Mouse (Mus musculus) CD4-positive, CD25-positive, alpha-beta regulatory T cell, adult 2 months (primary cell): ENCODE measurements at regions not wholly inside any gene's neighbourhood (a gene's known extent, or its start where the extent isn't known, plus 50 kb on each side); places are given as distances from the start of the nearest gene placed in this dataset.

ENCODE experiments used
- DNase-seq: peaks from one replicate; pipeline ENCODE4 v3.0.0-alpha.2; 2012; ENCODE audit warnings: low read depth, low spot score

DNA sequence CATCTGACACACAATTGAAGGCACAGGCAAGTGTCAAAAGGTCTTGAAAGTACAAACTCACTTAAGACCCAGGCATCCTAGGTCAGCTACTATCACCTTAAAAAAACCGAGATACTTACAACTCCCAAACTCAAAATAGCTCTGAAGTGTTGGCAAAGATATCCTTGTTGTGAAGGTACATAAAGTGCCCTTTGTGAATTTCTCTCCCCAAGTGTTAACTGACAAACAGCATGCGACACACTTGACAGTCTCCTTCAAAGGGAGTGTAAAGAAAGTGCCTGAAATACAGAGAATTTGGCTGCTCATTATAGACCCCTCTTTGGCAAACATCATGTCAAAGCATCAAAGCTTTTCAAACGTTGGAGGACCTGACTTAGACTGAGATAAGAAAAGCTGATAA, 2634.2 kb downstream of the 9330182O14Rik start:
- no peak for DNase-seq

DNA sequence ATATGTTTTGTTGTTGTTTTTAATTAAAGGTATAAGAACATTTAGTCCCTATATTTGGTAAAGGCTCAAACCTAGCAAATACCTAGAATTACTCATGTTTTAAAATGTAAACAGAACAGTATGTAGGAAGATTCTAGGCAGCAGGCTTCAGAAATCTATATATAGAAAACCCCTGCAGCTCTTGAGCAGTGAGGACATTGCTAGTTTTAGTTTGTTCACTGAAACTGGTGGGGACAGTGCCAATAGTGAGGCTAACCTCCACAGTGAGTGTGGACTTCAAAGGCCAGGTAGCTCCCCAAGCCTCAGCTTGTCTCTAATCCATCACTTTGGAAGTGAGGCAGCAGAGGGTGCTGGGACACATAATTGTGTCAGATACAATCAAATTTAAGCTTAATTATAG, 2645.7 kb downstream of the 9330182O14Rik start:
- no peak for DNase-seq

- DNase-seq: no peak
Observed at GRCm38 (mm10) chr15:42801217-42801616, 2667.1 kb downstream of the 9330182O14Rik start.

- no peak for DNase-seq
Observed at GRCm38 (mm10) chr15:42810871-42811490, 2676.8 kb downstream of the 9330182O14Rik start.

DNA sequence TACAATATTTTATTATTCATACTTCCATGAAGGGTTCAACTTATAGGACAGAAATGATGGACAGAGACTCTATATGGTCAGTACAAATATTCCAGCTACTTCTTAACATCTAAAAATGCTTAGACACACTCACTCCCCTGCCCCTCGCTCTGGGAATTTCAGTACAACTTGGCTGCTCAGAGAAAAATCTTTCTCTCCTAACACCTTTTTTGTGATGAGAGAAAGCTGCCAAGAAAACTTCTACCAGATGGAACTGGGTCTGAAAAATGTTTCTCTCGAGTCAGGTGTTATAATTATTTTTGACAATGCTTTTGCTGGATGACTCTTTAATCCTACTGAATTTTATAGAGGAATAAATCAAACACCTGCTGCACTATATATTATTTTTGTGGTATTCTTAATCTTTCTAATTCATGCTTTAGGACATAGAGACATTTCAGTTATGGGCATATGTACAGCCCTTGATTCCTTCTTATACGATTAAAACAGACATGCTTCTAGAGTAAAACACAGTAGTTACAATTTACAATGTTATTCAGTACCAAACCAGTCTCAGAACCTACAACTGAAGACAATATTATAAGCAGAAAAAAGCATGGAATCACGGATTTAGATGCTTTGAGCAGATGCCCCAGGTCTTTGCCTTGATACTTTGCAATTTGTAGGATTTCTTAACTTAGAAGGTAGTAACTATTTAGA, 2681.0 kb downstream of the 9330182O14Rik start:
- no peak for DNase-seq

- DNase-seq: no peak
Observed at GRCm38 (mm10) chr15:42838839-42839238, 2704.7 kb downstream of the 9330182O14Rik start.

- DNase-seq: no peak
Observed at GRCm38 (mm10) chr15:42850003-42850402, 2715.8 kb downstream of the 9330182O14Rik start.

DNA sequence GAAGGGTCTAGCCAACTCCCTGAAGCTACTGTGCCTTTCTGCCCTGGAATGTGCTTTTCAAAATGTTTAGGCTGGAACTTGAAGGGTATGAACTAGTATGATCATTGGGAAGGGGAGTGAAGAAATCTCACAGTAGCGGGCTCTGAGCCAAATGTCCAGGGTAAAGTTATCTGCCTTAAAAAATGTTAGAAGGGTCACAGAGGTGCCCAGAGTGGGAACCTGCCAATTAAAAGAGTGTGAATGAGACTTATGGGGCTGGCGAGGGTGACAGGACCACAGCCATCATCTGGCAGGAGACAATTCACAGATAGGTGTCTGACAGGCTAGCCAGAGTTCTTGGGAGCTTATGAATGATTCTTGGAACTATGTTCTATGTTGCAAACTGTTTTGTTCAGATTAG, 2738.3 kb downstream of the 9330182O14Rik start:
- no peak for DNase-seq

- DNase-seq: no peak
Observed at GRCm38 (mm10) chr15:42894611-42895010, 2760.4 kb downstream of the 9330182O14Rik start.

DNA sequence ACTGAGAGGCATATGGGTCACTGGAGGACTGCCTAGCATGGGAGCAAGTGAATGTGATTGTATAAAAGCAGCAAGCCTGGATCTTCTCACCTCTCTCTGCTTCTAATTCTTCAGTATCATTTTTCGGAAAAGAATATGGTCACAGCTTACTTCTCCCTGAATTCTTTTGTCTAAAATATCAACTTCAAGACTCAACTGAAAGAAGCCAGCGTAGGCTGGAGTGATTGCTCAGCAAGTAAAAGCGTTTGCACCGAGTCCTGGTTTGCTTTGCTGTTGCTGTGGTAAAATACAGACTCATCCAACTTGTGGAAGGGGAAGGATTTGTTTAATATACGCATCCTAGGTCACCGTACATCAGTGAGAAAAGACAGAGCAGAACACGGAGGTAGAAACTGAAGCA, 2765.9 kb downstream of the 9330182O14Rik start:
- no peak for DNase-seq

- no peak for DNase-seq
Observed at GRCm38 (mm10) chr15:42901782-42902181, 2767.6 kb downstream of the 9330182O14Rik start.

DNA sequence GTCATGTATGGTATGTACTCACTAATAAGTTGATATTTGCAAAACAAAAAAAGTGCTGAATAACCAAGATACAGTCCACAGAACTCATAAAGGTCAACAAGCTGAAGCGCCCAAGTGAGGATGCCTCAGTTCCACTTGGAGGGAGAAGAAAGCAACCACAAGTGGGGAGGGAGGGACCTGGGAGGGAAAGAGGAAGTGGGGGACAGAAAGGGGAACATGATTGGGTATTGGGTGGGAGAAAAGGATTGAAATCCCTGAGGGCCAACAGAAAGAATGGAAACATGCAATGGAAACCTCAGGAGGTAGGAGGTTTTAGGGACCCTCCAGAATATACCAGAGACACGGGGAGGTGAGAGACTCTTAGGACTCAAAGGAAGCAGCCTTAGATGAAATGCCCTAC, 2777.2 kb downstream of the 9330182O14Rik start:
- DNase-seq: no peak

GRCm38 (mm10) chr15:42912880-42913279, 2778.7 kb downstream of the 9330182O14Rik start:
- no peak for DNase-seq

- DNase-seq: no peak
Observed at GRCm38 (mm10) chr15:42913285-42913684, 2779.1 kb downstream of the 9330182O14Rik start.

DNA sequence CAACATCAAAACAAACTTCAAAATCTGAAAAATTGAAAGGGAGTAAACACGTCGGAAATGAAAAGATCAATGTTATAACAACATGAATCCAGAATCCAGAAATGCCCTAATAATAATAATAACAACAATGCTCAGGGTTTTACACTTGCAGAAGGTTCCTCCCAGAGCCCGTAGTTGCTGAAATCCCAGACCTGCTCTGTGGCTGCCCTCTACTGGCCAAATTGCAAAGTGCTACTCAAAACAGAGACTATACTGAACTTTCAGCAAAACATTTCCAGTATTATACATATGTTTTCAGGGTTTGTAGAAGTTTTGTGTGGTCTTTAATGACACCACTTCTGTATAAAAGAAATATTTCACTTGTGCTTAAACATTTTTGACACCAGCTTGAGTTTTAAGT, 2779.9 kb downstream of the 9330182O14Rik start:
- peak; percentile 40 for DNase-seq

DNA sequence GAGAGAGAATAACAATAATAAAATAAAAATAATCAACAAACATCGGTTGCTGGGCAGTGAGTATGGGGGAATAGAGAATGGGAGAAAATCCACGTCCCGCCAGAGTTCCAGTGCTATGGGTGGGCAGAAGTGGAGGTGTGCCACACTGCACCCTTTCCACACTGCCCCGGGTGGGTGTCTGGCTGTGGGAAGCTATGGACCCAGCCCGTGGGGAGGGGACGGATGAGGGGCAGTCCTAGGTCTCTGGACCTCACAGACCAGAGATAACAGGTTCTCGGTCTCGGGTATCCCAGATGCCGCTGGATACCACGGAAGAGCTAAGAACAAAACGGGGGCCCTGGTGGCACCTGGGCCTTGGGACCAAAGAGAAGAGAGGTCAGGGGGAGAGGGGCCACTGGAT, 2781.0 kb downstream of the 9330182O14Rik start:
- DNase-seq: no peak

DNA sequence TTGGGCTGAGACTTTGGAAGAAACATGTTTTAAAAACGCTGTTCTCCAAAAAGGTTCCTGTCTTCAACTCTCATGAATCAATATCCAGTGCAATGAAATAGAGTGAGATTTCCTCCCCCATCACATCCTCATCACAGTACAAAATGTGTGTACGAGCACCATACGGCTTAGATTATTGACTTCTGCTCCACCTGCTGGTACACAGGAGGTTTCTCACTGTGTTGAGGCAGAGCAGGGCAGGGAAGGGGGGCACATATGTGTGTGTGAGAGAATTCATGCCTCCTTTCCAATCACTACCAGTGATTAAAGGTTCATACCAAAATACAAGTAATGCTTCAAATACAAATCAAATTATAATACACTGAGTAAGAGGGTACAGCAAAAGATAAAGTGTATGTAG, 2787.5 kb downstream of the 9330182O14Rik start:
- no peak for DNase-seq

GRCm38 (mm10) chr15:42928331-42928730, 2794.2 kb downstream of the 9330182O14Rik start:
- DNase-seq: no peak

GRCm38 (mm10) chr15:42944610-42945009, 2810.4 kb downstream of the 9330182O14Rik start:
- DNase-seq: no peak

- no peak for DNase-seq
Observed at GRCm38 (mm10) chr15:42955167-42955566, 2821.0 kb downstream of the 9330182O14Rik start.

DNA sequence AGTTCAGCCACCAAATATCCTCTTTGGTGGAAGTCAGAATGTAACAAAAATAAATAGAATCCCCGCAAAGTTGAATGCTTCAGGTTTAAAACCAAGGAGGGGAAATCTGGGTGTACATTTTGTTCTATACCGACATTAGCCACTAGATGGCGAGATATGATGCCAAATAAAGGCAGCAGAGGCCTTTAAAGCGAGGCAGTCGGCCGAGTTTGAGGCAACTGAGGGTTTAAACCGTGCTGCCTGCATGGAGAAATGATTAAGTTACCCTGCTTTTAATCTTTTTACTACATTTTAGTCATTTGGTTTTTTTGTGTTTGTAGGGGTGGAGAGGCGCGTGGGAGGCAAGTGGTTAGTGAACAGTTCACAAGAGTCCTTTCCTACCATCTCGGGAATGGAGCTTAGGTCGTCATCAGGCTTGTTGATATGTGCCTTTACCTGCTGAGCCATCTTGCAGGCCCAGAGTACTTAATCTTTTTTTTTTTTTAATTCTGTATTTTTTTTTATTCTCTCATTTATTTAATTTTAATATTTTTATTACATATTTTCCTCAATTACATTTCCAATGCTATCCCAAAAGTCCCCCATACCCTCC, 2828.7 kb downstream of the 9330182O14Rik start:
- peak; percentile 55 for DNase-seq

- DNase-seq: no peak
Observed at GRCm38 (mm10) chr15:42965314-42965713, 2831.1 kb downstream of the 9330182O14Rik start.
